ENCODE assay signal across 28 mouse cellular contexts in genomic region chr9:40317735-40318134, GRCm38 (mm10). TPM values are rescaled to one million over a fixed set of nuclear protein-coding genes. Genes with fewer than 3 reads are reported as not detected.
DNase-seq lines count a peak whose midpoint lies in the region; ATAC-seq and TF ChIP-seq lines count a peak whose summit lies in the region.
"Had no signal": no experiment of that assay in that cellular context is flagged by ENCODE, and none has a peak within 500 bp of the region (broad histone marks: within the 10 kb centered on the region; RNA-seq: fewer than 3 reads in every experiment).

No protein-coding gene starts in this region.

- peaks cover 49% of the 10 kb centered on the region for H3K36me3 ChIP-seq in neural tube, embryonic 13.5 days
- H3K36me3 ChIP-seq in myocyte (ENCODE audit: control insufficient read depth, insufficient read depth), result peaks cover 33% of the 10 kb centered on the region
- H3K36me3 ChIP-seq: limb, embryonic 15.5 days; liver, embryonic 15.5 days; lung, embryonic 15.5 days had no signal

- H3K4me2 ChIP-seq in neural tube, embryonic 13.5 days, result 0 out of 2 replicates have a peak overlapping the region, but pooled peaks have one; percentile 24
- H3K4me2 ChIP-seq in myocyte (ENCODE audit: low read depth), result peak overlapping the region; percentile 91
- H3K4me2 ChIP-seq: embryonic facial prominence, embryonic 13.5 days; forebrain, embryonic 13.5 days; heart, embryonic 13.5 days; hindbrain, embryonic 12.5 days; limb, embryonic 15.5 days; liver, embryonic 15.5 days; lung, embryonic 15.5 days; midbrain, embryonic 12.5 days; neural tube, embryonic 12.5 days had no signal

- H3K9ac ChIP-seq in neural tube, embryonic 13.5 days, result no peak overlapping the region
- H3K9ac ChIP-seq: embryonic facial prominence, embryonic 13.5 days; forebrain, embryonic 13.5 days; heart, embryonic 13.5 days; hindbrain, embryonic 12.5 days; limb, embryonic 15.5 days; liver, embryonic 15.5 days; lung, embryonic 15.5 days; midbrain, embryonic 12.5 days; neural tube, embryonic 12.5 days had no signal

- no peak for TF ChIP-seq POLR2A in myocyte (IDR thresholded peaks at IDR 0.05; ENCODE audit: insufficient read length, low read depth)

- no peak overlapping the region for H3ac ChIP-seq in myocyte (ENCODE audit: control insufficient read depth, insufficient read length)

- H3K79me2 ChIP-seq in myocyte (ENCODE audit: control insufficient read depth, insufficient read depth), result peaks cover 28% of the 10 kb centered on the region

- no peak for ATAC-seq in neural tube, embryonic 13.5 days (ENCODE audit: low read depth)
- ATAC-seq: CD4-positive, CD25-positive, alpha-beta regulatory T cell, adult 4 months; forebrain, embryonic 13.5 days; intestine, postnatal 0 days had no signal

- peak; percentile 60 for DNase-seq in adrenal gland, postnatal 14 days
- no peak for DNase-seq in adrenal gland, postnatal 10 days
- peak; percentile 55 for DNase-seq in gastrocnemius, postnatal 25 days
- no peak for DNase-seq in gastrocnemius, adult 8-10 months (ENCODE audit: low spot score in 2 of 2)
- DNase-seq in neural tube, embryonic 10.5 days (ENCODE audit: extremely low spot score, low spot score), result no peak
- DNase-seq in embryo, embryonic 10 days (ENCODE audit: low spot score), result no peak
- DNase-seq: adrenal gland, adult 8-10 months; cerebellum, adult 11 months; embryo, embryonic 11 days; left cerebral cortex, postnatal 4 days; retina, postnatal 1 day; right cerebral cortex, postnatal 25 days; thymus, postnatal 14 days had no signal

- no peaks in the 10 kb centered on the region for H3K9me3 ChIP-seq in neural tube, embryonic 13.5 days
- H3K9me3 ChIP-seq: embryonic facial prominence, embryonic 13.5 days; forebrain, embryonic 13.5 days; heart, embryonic 13.5 days; hindbrain, embryonic 12.5 days; limb, embryonic 15.5 days; liver, embryonic 15.5 days; lung, embryonic 15.5 days; midbrain, embryonic 12.5 days; neural tube, embryonic 12.5 days had no signal

- H3K4me3 ChIP-seq in neural tube, embryonic 13.5 days, result no peak overlapping the region
- H3K4me3 ChIP-seq in myocyte, result peak overlapping the region; percentile 84
- H3K4me3 ChIP-seq: embryonic facial prominence, embryonic 13.5 days; erythroblast, embryonic 14.5 days; forebrain, embryonic 13.5 days; heart, embryonic 13.5 days; hindbrain, embryonic 12.5 days; limb, embryonic 15.5 days; liver, embryonic 15.5 days; lung, embryonic 15.5 days; midbrain, embryonic 12.5 days; neural tube, embryonic 12.5 days had no signal

- WGBS in neural tube, embryonic 13.5 days, result 95% methylated on average over 4 of the region's 4 CpGs

- H3K4me1 ChIP-seq in neural tube, embryonic 13.5 days (replicated peaks), result peaks cover 11% of the 10 kb centered on the region; the same call in 1 of the 2 replicates
- H3K4me1 ChIP-seq: forebrain, embryonic 13.5 days had no signal

- no peaks in the 10 kb centered on the region for H3K27me3 ChIP-seq in neural tube, embryonic 13.5 days
- H3K27me3 ChIP-seq in myocyte (ENCODE audit: control insufficient read depth, insufficient read depth, insufficient read length), result no peaks in the 10 kb centered on the region
- H3K27me3 ChIP-seq: embryonic facial prominence, embryonic 13.5 days; forebrain, embryonic 13.5 days; heart, embryonic 13.5 days; hindbrain, embryonic 12.5 days; limb, embryonic 15.5 days; liver, embryonic 15.5 days; lung, embryonic 15.5 days; midbrain, embryonic 12.5 days; neural tube, embryonic 12.5 days had no signal

- no peak overlapping the region for H3K27ac ChIP-seq in neural tube, embryonic 13.5 days (replicated peaks)
- H3K27ac ChIP-seq: embryonic facial prominence, embryonic 13.5 days; forebrain, embryonic 13.5 days; heart, embryonic 13.5 days; hindbrain, embryonic 12.5 days; limb, embryonic 15.5 days; liver, embryonic 15.5 days; lung, embryonic 15.5 days; midbrain, embryonic 12.5 days; neural tube, embryonic 12.5 days had no signal

TF ChIP-seq in myocyte, 11 proteins besides CTCF, POLR2A, EP300 and RAD21:
- TF ChIP-seq USF1 (IDR thresholded peaks at IDR 0.05; ENCODE audit: low read depth) (no peak), POLR2AphosphoS2 (IDR thresholded peaks at IDR 0.05; ENCODE audit: insufficient read length, low read depth) (peak; percentile 18)
TF ChIP-seq in myocyte: peak in this region for 1.

RNA-seq across cellular contexts. Expression of gene Scn3b, which starts 48.7 kb away (rescaled TPM):
- total RNA-seq in adrenal gland, postnatal 14 days (2021), result 3.2 and 5.4 TPM in 2 replicates
- total RNA-seq in adrenal gland, postnatal 10 days (2021), result 10 to 100 TPM in 1 of 2 experiments, 1 to 10 TPM in 1; 5.6 to 11.8 TPM
- 1 to 10 TPM; 1.9 to 4.4 TPM for total RNA-seq in gastrocnemius, postnatal 25 days (2021)
- total RNA-seq in gastrocnemius, adult 8-10 months (2022), result 1 to 10 TPM in 1 of 4 experiments, under 1 TPM in 3; 0.70 to 1.7 (median 0.97) TPM
- 115 and 121 TPM in 2 replicates for polyA plus RNA-seq in neural tube, embryonic 13.5 days (2015; fragmentation: Nextera tagmentation; extraction: Ambion mirVana)
- polyA plus RNA-seq in myocyte (2012; fragmentation: generic; extraction: Trizol), result 0.38 TPM
- total RNA-seq: monocyte, adult 5-6 weeks had no signal
- polyA plus RNA-seq: erythroblast, embryonic 14.5 days had no signal

Comparison
In these comparisons a context has a peak if more than half of its experiments do, and no peak if none do; other contexts are left out.
1. DNase-seq: peak in adrenal gland, postnatal 14 days (single experiment) and gastrocnemius, postnatal 25 days (single experiment); none in adrenal gland, postnatal 10 days (single experiment), gastrocnemius, adult 8-10 months (0 of 2), neural tube, embryonic 10.5 days (single experiment) and embryo, embryonic 10 days (single experiment).